Mouse (Mus musculus) erythroblast, embryonic 14.5 days (primary cell): ENCODE results near the gene Kcna6. TPM values are rescaled to one million over a fixed set of nuclear protein-coding genes. Genes with fewer than 3 reads are reported as not detected.

ENCODE experiments used
- H3K27me3 ChIP-seq: 2 replicates; pipeline ENCODE4 v1.6.1; 2012; ENCODE audit warnings: inconsistent platforms; ENCODE audit not compliant: control insufficient read depth
- H3K36me3 ChIP-seq: 2 replicates; pipeline ENCODE4 v1.6.1; 2012; ENCODE audit warnings: mild to moderate bottlenecking, inconsistent platforms; ENCODE audit not compliant: control insufficient read depth
- H3K4me1 ChIP-seq: 2 replicates; pipeline ENCODE4 v1.6.1; 2012; ENCODE audit warnings: inconsistent platforms; ENCODE audit not compliant: control insufficient read depth
- H3K4me3 ChIP-seq: replicated peaks from 2 replicates; pipeline ENCODE3; 2012; ENCODE audit warnings: moderate library complexity, mild to moderate bottlenecking, inconsistent platforms
- H3K9me3 ChIP-seq: 2 replicates; pipeline ENCODE4 v1.6.1; 2012; ENCODE audit warnings: low read length, inconsistent platforms, mixed read lengths; ENCODE audit not compliant: control insufficient read depth
- GATA1 ChIP-seq: IDR thresholded peaks from 2 replicates; pipeline ENCODE4 v1.6.1; 2012; ENCODE audit warnings: low read length, inconsistent platforms, mixed read lengths
- TAL1 ChIP-seq: IDR thresholded peaks from 3 replicates; pipeline ENCODE4 v1.6.1; 2012; ENCODE audit warnings: low read length, inconsistent platforms, mixed read lengths
- polyA plus RNA-seq: library from polyadenylated mRNA; stranded (reverse); fragments of >175 nt; gene quantifications from 2 replicates; pipeline ENCODE4 v1.2.3, GENCODE M21; 2012

Kcna6 gene
- polyA plus RNA-seq: not detected in 2 replicates

DNA sequence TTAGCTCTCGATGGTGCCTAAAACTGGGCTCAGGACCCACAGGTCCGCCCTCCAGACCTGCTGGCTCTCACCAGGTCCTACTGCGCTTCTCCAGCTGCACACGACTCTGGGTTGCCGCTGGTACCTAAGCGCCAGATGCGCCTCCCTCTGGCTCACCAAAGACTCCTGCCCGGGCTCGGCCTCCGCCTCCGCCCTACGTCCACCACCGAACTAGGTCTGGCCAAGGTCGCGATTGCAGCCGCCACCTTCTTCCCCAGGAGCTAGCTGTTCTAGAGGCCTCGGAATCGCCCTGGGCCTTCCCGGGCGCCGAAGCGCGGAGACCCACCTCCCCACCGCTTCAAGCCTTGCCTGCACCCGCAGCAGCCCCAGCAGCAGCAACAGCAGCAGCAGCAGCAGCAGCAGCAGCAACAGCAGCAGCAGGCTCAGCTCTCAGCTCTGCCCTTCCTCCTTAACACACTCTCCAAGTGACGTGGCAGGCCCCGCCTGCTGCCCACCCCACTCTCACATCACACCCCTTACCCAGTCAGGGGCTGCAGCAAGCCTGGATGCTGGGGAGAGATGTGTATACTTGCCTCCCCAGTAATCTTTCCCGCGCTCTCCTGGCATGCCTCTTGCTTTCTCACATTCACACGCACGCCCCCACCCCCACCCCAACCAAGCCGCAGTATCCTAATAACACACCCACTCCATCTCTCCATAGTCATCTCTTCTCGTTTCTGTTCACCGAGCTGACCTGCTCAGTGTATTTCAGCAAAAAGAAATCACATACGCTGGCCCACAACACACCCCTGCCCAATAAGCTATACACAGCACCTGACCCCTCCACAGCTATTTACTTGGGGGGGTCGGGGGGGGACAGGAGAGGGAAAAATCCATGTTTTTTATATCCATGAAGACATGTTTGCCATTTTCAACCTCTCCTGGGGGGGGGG, at the start of gene Kcna6:
TSS of gene Kcna6 (minus strand) at position 464 of the 932 bp plus-strand sequence.
- Histone ChIP-seq H3K4me1 (no peaks in the 10 kb centered on the region), H3K9me3 (no peaks in the 10 kb centered on the region), H3K36me3 (no peaks in the 10 kb centered on the region), H3K4me3 (no peak within 1 kb of the TSS), H3K27me3 (peaks cover 36% of the 10 kb centered on the region)
- no peak for TF ChIP-seq TAL1
- no peak for TF ChIP-seq GATA1

DNA sequence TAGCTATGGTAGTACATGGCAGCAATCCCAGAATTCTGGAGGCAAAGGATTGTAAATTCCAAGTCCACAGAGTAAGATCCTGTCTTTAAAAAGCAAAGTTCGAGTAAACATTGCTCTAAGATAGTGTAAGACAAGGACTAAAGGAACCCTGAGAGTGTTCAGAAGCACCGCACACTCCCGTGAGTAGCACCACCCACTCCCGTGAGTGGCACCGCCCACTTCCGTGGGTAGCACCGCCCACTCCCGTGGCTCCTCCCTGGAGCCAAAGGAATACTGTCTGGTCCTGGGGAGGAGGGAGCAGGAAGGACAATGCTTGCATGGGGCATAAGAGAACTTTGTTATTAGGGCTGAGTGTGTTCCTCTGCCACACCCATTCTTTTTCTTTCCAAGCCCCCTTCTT, 48.4 kb upstream of the Kcna6 start:
- no peaks in the 10 kb centered on the region for H3K9me3 ChIP-seq
- H3K4me3 ChIP-seq: no peak overlapping the region
- H3K4me1 ChIP-seq: peaks cover 2% of the 10 kb centered on the region; the same call in 1 of the 2 replicates
- TF ChIP-seq TAL1: no peak
- no peak for TF ChIP-seq GATA1
- H3K27me3 ChIP-seq: no peaks in the 10 kb centered on the region
- H3K36me3 ChIP-seq: no peaks in the 10 kb centered on the region

DNA sequence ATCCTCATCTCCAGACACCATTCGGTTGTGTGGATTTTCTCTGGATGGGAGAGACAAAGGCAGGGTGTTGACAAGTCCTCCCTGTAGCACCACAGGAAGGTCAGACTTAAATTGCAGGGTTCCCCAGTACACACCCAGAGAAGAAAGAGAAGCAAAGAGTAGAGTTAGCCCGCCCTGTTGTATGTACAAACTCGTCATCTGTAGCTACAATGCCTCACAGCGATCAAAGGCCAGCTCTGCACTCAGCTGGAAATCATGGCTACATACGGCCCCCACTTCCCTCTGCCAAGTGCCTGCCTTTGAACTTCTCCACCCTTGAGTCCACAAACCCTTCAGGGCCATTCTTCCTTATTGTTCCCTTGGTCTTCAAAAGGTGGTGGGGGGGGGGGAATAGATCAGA, 43.7 kb upstream of the Kcna6 start:
- H3K4me1 ChIP-seq: no peaks in the 10 kb centered on the region
- no peaks in the 10 kb centered on the region for H3K36me3 ChIP-seq
- no peak overlapping the region for H3K4me3 ChIP-seq
- no peaks in the 10 kb centered on the region for H3K9me3 ChIP-seq
- TF ChIP-seq TAL1: no peak
- H3K27me3 ChIP-seq: no peaks in the 10 kb centered on the region

DNA sequence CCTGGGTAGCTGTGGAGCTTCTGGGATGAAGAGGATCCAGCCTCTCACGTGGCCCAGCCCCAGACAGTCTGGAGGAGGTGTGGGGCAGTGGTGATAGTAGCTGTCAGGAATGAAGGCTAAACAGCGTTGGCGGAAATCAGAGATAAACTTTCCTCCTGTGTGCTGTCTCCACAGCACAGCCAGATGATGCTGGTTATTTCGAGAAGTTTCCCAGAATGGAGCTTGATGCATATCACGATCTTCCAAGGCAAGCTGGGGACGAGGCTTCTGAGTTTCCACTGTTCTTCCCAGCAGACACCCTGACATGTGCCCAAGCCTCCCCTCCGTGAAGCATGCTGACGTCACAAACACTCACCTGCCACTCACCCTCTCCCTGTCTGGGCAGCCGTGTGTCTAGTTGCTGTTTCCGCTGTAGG, 43.2 kb upstream of the Kcna6 start:
- H3K27me3 ChIP-seq: no peaks in the 10 kb centered on the region
- H3K4me1 ChIP-seq: no peaks in the 10 kb centered on the region
- H3K9me3 ChIP-seq: no peaks in the 10 kb centered on the region
- H3K4me3 ChIP-seq: no peak overlapping the region
- no peak for TF ChIP-seq GATA1
- H3K36me3 ChIP-seq: no peaks in the 10 kb centered on the region

DNA sequence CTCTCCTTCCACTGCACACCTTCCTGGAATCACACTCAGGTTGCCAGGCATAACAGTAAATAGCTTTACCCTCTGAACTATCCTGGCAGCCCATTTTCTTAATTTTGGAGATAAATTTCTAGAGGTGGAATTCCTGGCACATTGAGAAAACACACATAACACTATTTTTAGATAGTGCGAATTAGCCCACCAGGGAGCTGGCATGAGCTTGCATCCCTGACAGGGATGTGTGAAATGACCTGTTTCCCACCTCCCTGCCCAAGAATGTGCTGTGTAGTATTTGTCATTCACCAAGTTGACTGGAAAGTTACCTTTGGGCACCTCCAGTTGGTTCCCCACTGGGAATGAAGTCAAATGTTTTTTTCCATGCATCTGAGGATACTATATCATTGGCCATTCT, 42.6 kb upstream of the Kcna6 start:
- Histone ChIP-seq H3K4me3 (no peak overlapping the region), H3K4me1 (no peaks in the 10 kb centered on the region), H3K9me3 (no peaks in the 10 kb centered on the region), H3K36me3 (no peaks in the 10 kb centered on the region), H3K27me3 (no peaks in the 10 kb centered on the region)
- TF ChIP-seq TAL1: no peak
- no peak for TF ChIP-seq GATA1

DNA sequence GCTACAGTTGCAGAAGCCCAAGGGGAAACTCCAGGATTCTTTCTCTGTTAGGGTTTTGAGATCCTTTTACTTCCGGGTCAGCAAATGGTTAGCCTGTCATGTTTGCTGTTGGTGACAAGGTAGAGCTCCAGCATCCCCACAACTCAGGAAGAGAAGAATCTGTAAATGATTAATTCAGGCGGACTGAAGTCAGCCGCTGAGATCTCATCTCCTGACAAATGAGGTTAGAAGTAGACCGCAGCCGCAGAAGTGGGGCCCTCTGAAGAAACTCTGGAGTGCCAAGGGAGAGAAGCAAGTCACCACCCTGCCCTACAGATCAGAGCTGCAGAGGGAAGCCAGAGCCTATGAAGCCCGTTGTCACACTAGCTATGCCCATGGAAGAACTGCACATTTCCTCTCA, 37.4 kb upstream of the Kcna6 start:
- H3K36me3 ChIP-seq: no peaks in the 10 kb centered on the region
- no peak for TF ChIP-seq GATA1
- TF ChIP-seq TAL1: no peak

DNA sequence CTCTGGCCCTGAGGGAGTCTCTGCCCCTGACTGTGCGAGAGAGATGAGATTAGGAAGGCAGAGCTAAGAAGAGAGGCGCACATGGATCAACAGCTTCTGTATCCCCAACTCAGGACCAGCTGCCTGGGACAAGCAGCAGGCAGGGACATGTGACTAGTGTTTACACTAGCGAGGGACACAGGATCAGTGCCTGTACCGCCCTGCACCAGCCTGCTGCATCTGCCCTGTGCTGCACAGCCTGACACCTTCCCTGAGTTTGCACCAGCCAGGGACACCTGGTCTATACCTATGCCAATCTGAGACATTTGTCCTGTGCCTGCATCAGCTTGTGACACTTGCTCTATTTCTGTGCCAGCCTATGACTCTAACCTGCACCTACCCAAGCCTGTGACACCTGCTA, 33.4 kb upstream of the Kcna6 start:
- H3K4me3 ChIP-seq: no peak overlapping the region
- no peaks in the 10 kb centered on the region for H3K9me3 ChIP-seq
- TF ChIP-seq GATA1 (no peak), TAL1 (no peak)

More for the DNA sequence above, 37.4 kb upstream of the Kcna6 start:
- H3K27me3 ChIP-seq: no peaks in the 10 kb centered on the region
- no peaks in the 10 kb centered on the region for H3K9me3 ChIP-seq
- H3K4me1 ChIP-seq: no peaks in the 10 kb centered on the region
- H3K4me3 ChIP-seq: no peak overlapping the region

DNA sequence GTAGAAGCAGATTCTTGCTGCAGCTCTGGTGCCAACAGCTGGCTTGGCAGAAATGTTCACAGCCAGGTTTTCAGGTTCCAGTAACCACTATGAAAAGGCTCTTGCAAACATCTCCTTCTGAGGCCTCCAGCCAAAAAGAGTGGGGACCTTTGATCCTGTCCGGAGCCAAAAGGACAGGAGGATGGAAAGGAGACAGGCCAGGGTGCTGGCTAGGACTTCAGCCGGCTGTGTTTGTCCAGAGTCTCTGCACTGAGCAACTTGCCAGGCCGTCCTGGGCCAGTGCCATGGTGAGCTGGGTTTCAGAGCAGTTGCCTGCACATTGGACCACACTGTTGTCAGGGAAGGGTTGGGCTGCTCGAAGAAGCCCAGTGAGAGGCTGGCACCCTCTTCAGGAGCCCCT, 31.9 kb upstream of the Kcna6 start:
- Histone ChIP-seq H3K36me3 (no peaks in the 10 kb centered on the region), H3K4me3 (no peak overlapping the region)
- TF ChIP-seq GATA1 (no peak), TAL1 (no peak)

More for the DNA sequence above, 33.4 kb upstream of the Kcna6 start:
- Histone ChIP-seq H3K4me1 (no peaks in the 10 kb centered on the region), H3K27me3 (no peaks in the 10 kb centered on the region), H3K36me3 (no peaks in the 10 kb centered on the region)

DNA sequence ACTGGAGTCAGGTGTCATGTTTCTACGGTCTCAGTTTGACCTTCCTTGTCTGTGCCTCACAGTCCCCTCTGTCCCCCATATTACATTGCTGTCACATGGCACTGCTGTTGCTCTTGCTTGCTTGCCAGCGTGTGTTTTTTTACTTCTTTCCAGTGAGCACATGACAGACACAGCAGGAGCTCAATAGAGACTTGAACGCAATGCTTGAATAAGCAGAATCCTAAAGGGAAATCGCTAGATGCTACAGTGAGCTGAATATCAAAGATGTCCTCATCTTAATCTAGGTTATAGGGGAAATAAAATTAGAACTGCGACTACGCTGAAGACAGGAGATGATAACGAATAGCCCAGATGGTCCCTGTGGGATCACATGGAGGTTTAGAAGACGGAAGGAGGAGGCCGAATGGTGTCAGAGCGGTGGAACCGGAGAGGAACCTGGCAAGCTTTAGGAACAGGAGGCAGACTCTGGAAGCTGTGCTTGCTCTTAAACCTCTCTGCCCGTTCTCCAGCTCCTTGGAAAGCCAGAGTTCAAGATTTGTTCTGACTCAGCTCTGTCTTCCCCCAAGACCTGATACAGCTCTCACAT, 29.8 kb upstream of the Kcna6 start:
- Histone ChIP-seq H3K4me3 (no peak overlapping the region), H3K27me3 (no peaks in the 10 kb centered on the region), H3K4me1 (no peaks in the 10 kb centered on the region), H3K9me3 (no peaks in the 10 kb centered on the region), H3K36me3 (no peaks in the 10 kb centered on the region)
- TF ChIP-seq TAL1 (no peak), GATA1 (no peak)

More for the DNA sequence above, 31.9 kb upstream of the Kcna6 start:
- no peaks in the 10 kb centered on the region for H3K4me1 ChIP-seq
- no peaks in the 10 kb centered on the region for H3K9me3 ChIP-seq
- H3K27me3 ChIP-seq: no peaks in the 10 kb centered on the region
